Mouse (Mus musculus) hindbrain, postnatal 0 days (tissue): ENCODE results near the gene Cela2a. TPM values are rescaled to one million over a fixed set of nuclear protein-coding genes. Genes with fewer than 3 reads are reported as not detected.
A peak's percentile ranks its signal among the peaks of the same experiment; 100 is the strongest.

Experiments used
- ATAC-seq: fragments of 200-750 bp; cut with Nextera tagmentation; 2 replicates; pipeline ENCODE4 v1.8.0; 2017; ENCODE audit warnings: mild to moderate bottlenecking, moderate TSS enrichment, moderate library complexity
- DNase-seq: peaks from one replicate; pipeline ENCODE4 v3.0.0-alpha.2; 2015; ENCODE audit warnings: low spot score
- H3K27ac ChIP-seq: fragments of 300-500 bp; sonication (generic); 2 replicates; pipeline ENCODE4 v1.5.1; 2014; ENCODE audit warnings: mild to moderate bottlenecking
- H3K27me3 ChIP-seq: fragments of 300-500 bp; sonication (generic); 2 replicates; pipeline ENCODE4 v1.6.1; 2014; ENCODE audit warnings: low read length, mixed read lengths; ENCODE audit not compliant: insufficient read depth
- H3K36me3 ChIP-seq: fragments of 300-500 bp; sonication (generic); 2 replicates; pipeline ENCODE4 v1.6.1; 2014; ENCODE audit warnings: low read length, mixed read lengths; ENCODE audit not compliant: insufficient read depth
- H3K4me1 ChIP-seq: fragments of 300-500 bp; sonication (generic); 2 replicates; pipeline ENCODE4 v1.6.1; 2014; ENCODE audit warnings: antibody characterized with exemption, low read length, mixed read lengths; ENCODE audit not compliant: insufficient read depth
- H3K4me2 ChIP-seq: fragments of 300-500 bp; sonication (generic); 2 replicates; pipeline ENCODE4 v1.6.1; 2014; ENCODE audit warnings: low read depth, mild to moderate bottlenecking, low read length, moderate library complexity, mixed read lengths
- H3K4me3 ChIP-seq: fragments of 300-500 bp; sonication (generic); 2 replicates; pipeline ENCODE4 v1.5.1; 2014; ENCODE audit warnings: low read length
- H3K9ac ChIP-seq: fragments of 300-500 bp; sonication (generic); replicated peaks from 2 replicates; pipeline ENCODE4 v1.6.1; 2014; ENCODE audit warnings: mild to moderate bottlenecking, low read length, moderate library complexity, mixed read lengths
- H3K9me3 ChIP-seq: fragments of 300-500 bp; sonication (generic); 2 replicates; pipeline ENCODE4 v1.6.1; 2016; ENCODE audit warnings: low read length, mixed read lengths
- CTCF ChIP-seq: IDR thresholded peaks from 2 replicates; pipeline ENCODE4 v1.5.1; 2016; ENCODE audit warnings: antibody characterized with exemption, control low read depth, low read depth
- WGBS: fragments of 180-500 bp; shearing (Covaris S2); extraction: QIAGEN DNeasy Blood & Tissue Kit; methylation state at CpG from one replicate; pipeline ENCODE4 v1.1.7; 2014; 5-methylcytosine and 5-hydroxymethylcytosine counted together
- polyA plus RNA-seq: library from polyadenylated mRNA; unstranded; fragments of >200 nt; fragmentation: Nextera tagmentation; extraction: Ambion mirVana; gene quantifications from 2 replicates; pipeline ENCODE4 v1.2.1, GENCODE M21; 2015
- total RNA-seq: library from RNA; depleted of rRNA; stranded (reverse); fragments of >200 nt; gene quantifications from 2 replicates; pipeline ENCODE4 v1.2.3, GENCODE M21; 2014

Cela2a gene
- total and polyA plus RNA-seq, 2 experiments from 2014 or later = 0.26 TPM; not detected in 1

DNA sequence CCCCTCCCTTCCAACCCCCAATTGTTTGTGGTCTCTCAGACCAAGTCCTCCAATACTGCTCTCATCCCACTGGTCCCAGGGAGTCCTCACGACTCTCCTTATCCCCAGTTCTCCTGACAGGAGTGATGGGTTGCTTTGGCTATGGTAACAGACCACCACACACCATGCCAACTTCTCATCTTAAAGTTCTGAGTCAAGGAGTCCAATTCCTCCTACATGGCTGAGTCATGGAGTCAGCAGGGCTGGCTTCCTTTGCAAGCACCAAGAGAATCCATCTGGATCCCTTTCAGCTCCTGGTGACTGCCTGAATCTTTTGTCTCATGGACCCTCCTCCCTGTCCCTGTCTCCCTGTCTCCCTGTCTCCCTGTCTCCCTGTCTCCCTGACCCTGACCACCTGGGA lies 8.0 kb upstream of the Cela2a start:
- no peak for DNase-seq
- no peak overlapping the region for H3K27ac ChIP-seq
- no peak for TF ChIP-seq CTCF

DNA sequence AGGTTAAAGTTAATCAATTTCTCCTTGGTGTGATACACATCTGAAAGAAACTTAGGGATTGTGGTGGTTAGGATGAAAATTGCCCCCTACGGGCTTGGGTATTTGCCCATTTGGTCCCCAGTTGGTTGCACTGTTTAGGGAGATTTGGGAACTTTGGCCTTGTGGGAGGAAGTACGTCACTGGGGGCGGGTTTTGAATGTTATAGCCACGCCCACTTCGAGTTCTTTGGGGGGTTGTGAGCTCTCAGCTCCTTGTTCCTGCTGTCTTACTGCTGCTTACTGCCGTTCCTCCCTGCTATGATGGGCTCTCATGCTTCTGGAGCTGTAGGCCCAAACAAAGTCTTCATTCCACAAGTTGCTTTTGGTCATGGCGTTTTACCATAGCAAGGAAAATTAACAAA lies 5.4 kb upstream of the Cela2a start:
- Histone ChIP-seq H3K36me3 (no peaks in the 10 kb centered on the region), H3K27ac (no peak overlapping the region), H3K9ac (no peak overlapping the region), H3K4me1 (no peaks in the 10 kb centered on the region), H3K4me3 (no peak overlapping the region), H3K4me2 (no peak overlapping the region), H3K9me3 (no peaks in the 10 kb centered on the region), H3K27me3 (no peaks in the 10 kb centered on the region)
- TF ChIP-seq CTCF = no peak
- WGBS = 86% methylated on average over 7 of the region's 7 CpGs
- no peak for ATAC-seq
- no peak for DNase-seq

More for the DNA sequence above, 8.0 kb upstream of the Cela2a start:
- no peaks in the 10 kb centered on the region for H3K9me3 ChIP-seq
- H3K4me1 ChIP-seq = no peaks in the 10 kb centered on the region
- no peaks in the 10 kb centered on the region for H3K36me3 ChIP-seq
- no peak overlapping the region for H3K9ac ChIP-seq
- no peak overlapping the region for H3K4me2 ChIP-seq
- ATAC-seq = no peak
- H3K4me3 ChIP-seq = no peak overlapping the region
- WGBS = 44% methylated on average over 1 of the region's 1 CpGs
- no peaks in the 10 kb centered on the region for H3K27me3 ChIP-seq

DNA sequence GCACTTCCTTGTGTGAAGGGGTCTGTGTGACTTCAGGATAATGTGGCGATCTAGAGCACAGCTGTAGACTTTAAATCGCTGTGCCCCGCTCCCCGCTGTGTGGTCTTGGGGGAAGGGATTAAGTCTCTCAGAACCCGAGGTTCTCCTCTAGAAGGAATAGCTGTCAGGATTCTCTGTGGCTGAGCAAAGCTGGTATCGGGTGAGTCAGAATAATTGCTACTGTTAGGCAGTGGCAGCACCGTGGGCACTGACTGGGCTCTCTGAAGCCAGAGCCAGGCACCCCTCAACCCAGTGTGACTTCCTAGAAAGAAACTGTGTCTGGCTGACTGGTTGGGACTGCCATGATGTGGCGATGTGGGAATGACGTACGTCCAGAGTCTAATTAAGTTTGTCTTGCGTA lies 4.4 kb upstream of the Cela2a start:
- no peak overlapping the region for H3K27ac ChIP-seq
- H3K27me3 ChIP-seq = no peaks in the 10 kb centered on the region
- no peak overlapping the region for H3K4me2 ChIP-seq
- no peak for DNase-seq
- ATAC-seq = no peak
- no peak overlapping the region for H3K4me3 ChIP-seq
- no peak overlapping the region for H3K9ac ChIP-seq
- H3K9me3 ChIP-seq = no peaks in the 10 kb centered on the region
- WGBS = 49% methylated on average over 11 of the region's 11 CpGs
- no peak for TF ChIP-seq CTCF
- H3K4me1 ChIP-seq = no peaks in the 10 kb centered on the region
- H3K36me3 ChIP-seq = no peaks in the 10 kb centered on the region

DNA sequence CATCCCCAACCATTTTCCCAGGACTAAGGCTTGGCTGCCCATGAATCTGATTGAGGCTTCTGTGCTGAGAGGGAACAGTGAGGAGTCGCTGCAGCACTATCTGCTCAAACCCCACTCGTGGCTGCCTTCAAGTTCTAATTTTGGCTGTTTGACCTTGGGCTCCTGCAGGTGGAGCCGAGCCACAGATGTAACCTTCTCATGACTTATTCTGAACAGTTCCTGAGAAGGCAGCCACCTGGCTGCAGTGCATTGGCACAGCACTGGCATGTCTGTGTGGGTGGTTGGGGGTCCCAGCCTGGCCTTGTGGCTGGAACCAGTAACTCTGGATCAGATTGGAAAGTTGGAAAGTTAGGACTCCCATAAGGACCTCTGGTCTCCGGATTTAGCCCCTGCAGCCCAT lies 2.2 kb upstream of the Cela2a start:
- ATAC-seq = no peak
- Histone ChIP-seq H3K9me3 (no peaks in the 10 kb centered on the region), H3K36me3 (no peaks in the 10 kb centered on the region), H3K9ac (no peak overlapping the region), H3K27me3 (no peaks in the 10 kb centered on the region), H3K4me1 (no peaks in the 10 kb centered on the region), H3K4me2 (no peak overlapping the region), H3K4me3 (no peak overlapping the region), H3K27ac (no peak overlapping the region)
- no peak; the same call in 1 of the 2 replicates for TF ChIP-seq CTCF
- no peak for DNase-seq
- WGBS = 67% methylated on average over 4 of the region's 4 CpGs

DNA sequence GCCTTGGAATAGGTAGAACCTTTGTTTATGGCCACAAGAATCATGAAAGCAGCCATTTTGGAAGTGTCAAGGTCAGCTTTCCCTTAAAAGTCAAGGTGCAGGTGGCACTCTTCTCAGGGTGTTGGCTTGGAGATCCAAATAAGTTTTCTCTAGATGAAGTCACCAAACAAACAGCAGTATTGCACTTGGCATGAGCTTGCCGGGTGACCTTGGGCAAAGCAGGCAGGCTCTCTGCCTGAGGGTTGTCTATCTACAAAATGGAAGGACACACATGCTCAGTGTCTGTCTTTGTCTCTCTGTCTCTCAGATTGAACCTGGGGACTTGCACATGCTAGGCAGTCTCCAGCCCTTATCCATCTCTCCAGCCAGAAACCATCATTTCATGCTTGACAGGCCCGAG lies 1.4 kb upstream of the Cela2a start:
- Histone ChIP-seq H3K4me3 (no peak overlapping the region), H3K4me2 (no peak overlapping the region), H3K9me3 (no peaks in the 10 kb centered on the region), H3K27ac (no peak overlapping the region), H3K27me3 (no peaks in the 10 kb centered on the region), H3K4me1 (no peaks in the 10 kb centered on the region), H3K9ac (no peak overlapping the region), H3K36me3 (no peaks in the 10 kb centered on the region)
- ATAC-seq (no peak), DNase-seq (no peak)
- no peak for TF ChIP-seq CTCF
- 87% methylated on average over 2 of the region's 2 CpGs for WGBS

DNA sequence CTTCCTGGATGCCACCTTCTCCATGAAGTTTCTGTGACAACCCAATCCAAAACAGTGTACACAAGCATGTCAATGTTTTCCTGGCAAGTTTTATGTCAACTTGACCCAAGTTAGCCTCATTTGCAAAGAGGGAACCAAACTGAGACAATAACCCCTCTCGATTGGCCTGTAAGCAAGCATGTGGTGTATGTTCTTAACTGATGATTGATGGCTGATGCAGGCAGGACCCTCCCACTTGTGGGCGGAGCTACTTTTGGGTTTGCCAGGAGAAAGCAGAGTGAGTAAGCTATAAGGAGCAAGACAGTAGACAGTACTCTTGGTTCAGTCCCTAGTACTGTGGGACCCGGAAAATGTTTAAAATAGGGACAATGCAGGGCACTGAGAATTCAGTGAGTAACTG lies 3.0 kb downstream of the Cela2a start:
- no peak for TF ChIP-seq CTCF
- H3K27me3 ChIP-seq = no peaks in the 10 kb centered on the region
- no peak overlapping the region for H3K27ac ChIP-seq
- no peak overlapping the region for H3K4me2 ChIP-seq
- H3K4me1 ChIP-seq = no peaks in the 10 kb centered on the region
- no peaks in the 10 kb centered on the region for H3K36me3 ChIP-seq
- WGBS = 54% methylated on average over 3 of the region's 3 CpGs
- H3K9ac ChIP-seq = no peak overlapping the region
- no peak overlapping the region for H3K4me3 ChIP-seq
- ATAC-seq (no peak), DNase-seq (peak; percentile 20)
- H3K9me3 ChIP-seq = no peaks in the 10 kb centered on the region

DNA sequence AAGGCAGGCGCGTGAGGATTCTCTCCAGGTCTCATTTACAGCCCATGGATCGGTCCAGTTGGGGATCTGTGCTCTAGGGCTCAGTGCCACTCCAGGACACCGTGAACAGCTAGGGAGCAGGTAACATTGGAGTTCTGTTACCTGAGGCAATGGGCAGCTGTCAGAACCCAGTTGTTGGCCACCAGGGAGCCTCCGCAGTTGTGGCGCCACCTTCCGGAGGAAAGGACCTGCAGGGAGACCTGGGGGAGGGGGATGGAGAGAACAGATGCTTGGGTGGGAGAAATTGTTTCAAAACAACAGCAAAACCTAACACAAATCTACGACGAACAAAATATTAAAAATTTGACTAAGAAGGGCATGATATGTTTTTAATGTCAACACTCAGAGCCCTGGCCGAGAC lies 3.9 kb downstream of the Cela2a start:
- Histone ChIP-seq H3K27me3 (no peaks in the 10 kb centered on the region), H3K4me3 (no peak overlapping the region), H3K4me2 (no peak overlapping the region), H3K4me1 (no peaks in the 10 kb centered on the region), H3K9me3 (no peaks in the 10 kb centered on the region), H3K27ac (no peak overlapping the region), H3K9ac (no peak overlapping the region), H3K36me3 (no peaks in the 10 kb centered on the region)
- 0 out of 2 replicates have a peak, but pooled peaks have one; percentile 16 for TF ChIP-seq CTCF
- no peak for DNase-seq
- WGBS = 81% methylated on average over 10 of the region's 10 CpGs
- no peak for ATAC-seq
